Mouse (Mus musculus): Measurements from ENCODE around the gene Casp6. TPM values are rescaled to one million over a fixed set of nuclear protein-coding genes. Genes with fewer than 3 reads are reported as not detected.
A peak's percentile ranks its signal among the peaks of the same experiment; 100 is the strongest.

Gene Casp6
- 6.7 and 8.0 TPM in 2 replicates for polyA plus RNA-seq (2012; rRNA removed)

- H3K4me1 ChIP-seq (ENCODE audit: control insufficient read depth, insufficient read depth, low read length) = no peaks in the 10 kb centered on the region
- H3K27ac ChIP-seq (ENCODE audit: insufficient read depth, low read length) = no peak within 1 kb of the TSS
- TF ChIP-seq CTCF (IDR thresholded peaks at IDR 0.05; ENCODE audit: borderline replicate concordance, insufficient read depth, low read depth, low read length) = no peak
- TF ChIP-seq POLR2A (IDR thresholded peaks at IDR 0.05; ENCODE audit: borderline replicate concordance, insufficient read depth, low read length) = no peak
- DNase-seq = peak; percentile 51 to 52
- no peaks in the 10 kb centered on the region for H3K27me3 ChIP-seq (ENCODE audit: control insufficient read depth, insufficient read depth, low read length)
- under 1% methylated on average over 34 of the region's 34 CpGs for WGBS
- H3K4me3 ChIP-seq (replicated peaks; ENCODE audit: insufficient read depth, low read depth, low read length) = peak within 1 kb of the TSS; percentile 54
Observed at GRCm38 (mm10) chr3:129901271-129901809, at the start of gene Casp6. Gene Casp6 (plus strand): TSS chr3:129901425.

GRCm38 (mm10) chr3:129862592-129862991, 38.6 kb upstream of the Casp6 start:
- WGBS = 81% methylated on average over 2 of the region's 2 CpGs
- DNase-seq = no peak
- Histone ChIP-seq H3K27me3 (ENCODE audit: control insufficient read depth, insufficient read depth, low read length) (no peaks in the 10 kb centered on the region), H3K4me1 (ENCODE audit: control insufficient read depth, insufficient read depth, low read length) (no peaks in the 10 kb centered on the region; the same call in 1 of the 2 replicates), H3K27ac (ENCODE audit: insufficient read depth, low read length) (no peak overlapping the region), H3K4me3 (replicated peaks; ENCODE audit: insufficient read depth, low read depth, low read length) (no peak overlapping the region)
- TF ChIP-seq POLR2A (IDR thresholded peaks at IDR 0.05; ENCODE audit: borderline replicate concordance, insufficient read depth, low read length) (no peak), CTCF (IDR thresholded peaks at IDR 0.05; ENCODE audit: borderline replicate concordance, insufficient read depth, low read depth, low read length) (no peak)

DNA sequence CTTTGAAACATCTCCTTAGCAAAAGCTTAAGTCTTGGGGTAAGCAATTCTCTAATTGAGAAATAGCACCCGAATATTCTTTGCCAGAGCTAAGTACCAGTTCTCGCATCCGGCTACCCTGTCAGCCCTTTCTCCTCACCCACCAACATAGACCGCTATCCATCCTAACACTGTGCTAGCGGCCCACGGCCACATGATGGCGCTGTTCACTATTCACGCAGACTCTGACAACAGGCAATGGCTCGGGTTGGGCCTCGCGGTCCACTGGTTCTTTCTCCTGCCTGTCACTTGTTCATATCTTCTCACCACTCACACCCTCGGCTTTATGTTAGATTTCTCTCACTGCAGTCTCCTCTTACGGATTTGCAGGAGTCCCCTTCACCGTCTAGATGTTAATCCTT, 37.5 kb upstream of the Casp6 start:
- TF ChIP-seq CTCF (IDR thresholded peaks at IDR 0.05; ENCODE audit: borderline replicate concordance, insufficient read depth, low read depth, low read length) (peak; percentile 73), POLR2A (IDR thresholded peaks at IDR 0.05; ENCODE audit: borderline replicate concordance, insufficient read depth, low read length) (no peak)
- H3K4me3 ChIP-seq (replicated peaks; ENCODE audit: insufficient read depth, low read depth, low read length) = no peak overlapping the region
- WGBS = 46% methylated on average over 14 of the region's 14 CpGs
- peak; percentile 39 to 54 for DNase-seq
- H3K27me3 ChIP-seq (ENCODE audit: control insufficient read depth, insufficient read depth, low read length) = no peaks in the 10 kb centered on the region
- no peak overlapping the region for H3K27ac ChIP-seq (ENCODE audit: insufficient read depth, low read length)
- no peaks in the 10 kb centered on the region; the same call in 1 of the 2 replicates for H3K4me1 ChIP-seq (ENCODE audit: control insufficient read depth, insufficient read depth, low read length)

DNA sequence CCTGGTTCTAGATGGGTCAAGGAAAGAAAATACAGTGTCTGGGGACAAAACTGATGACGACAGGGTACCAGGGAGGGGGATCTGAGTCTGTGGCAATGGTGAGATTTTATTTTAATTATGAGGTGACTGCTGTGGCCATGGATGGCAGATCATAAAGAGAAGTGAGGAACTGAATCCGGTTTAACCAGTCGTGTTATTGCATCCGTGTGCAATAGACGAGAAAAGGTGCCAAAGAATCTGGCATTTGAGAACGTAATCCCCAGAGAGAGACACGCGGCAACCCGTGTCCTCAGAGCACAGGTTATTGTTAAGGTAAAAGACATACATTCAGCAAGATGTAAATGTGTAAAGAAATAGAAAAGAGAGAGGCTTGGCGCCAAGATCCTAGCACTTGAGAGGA, 23.9 kb upstream of the Casp6 start:
- TF ChIP-seq CTCF (IDR thresholded peaks at IDR 0.05; ENCODE audit: borderline replicate concordance, insufficient read depth, low read depth, low read length) (no peak), POLR2A (IDR thresholded peaks at IDR 0.05; ENCODE audit: borderline replicate concordance, insufficient read depth, low read length) (no peak)
- 80% methylated on average over 10 of the region's 10 CpGs for WGBS

DNA sequence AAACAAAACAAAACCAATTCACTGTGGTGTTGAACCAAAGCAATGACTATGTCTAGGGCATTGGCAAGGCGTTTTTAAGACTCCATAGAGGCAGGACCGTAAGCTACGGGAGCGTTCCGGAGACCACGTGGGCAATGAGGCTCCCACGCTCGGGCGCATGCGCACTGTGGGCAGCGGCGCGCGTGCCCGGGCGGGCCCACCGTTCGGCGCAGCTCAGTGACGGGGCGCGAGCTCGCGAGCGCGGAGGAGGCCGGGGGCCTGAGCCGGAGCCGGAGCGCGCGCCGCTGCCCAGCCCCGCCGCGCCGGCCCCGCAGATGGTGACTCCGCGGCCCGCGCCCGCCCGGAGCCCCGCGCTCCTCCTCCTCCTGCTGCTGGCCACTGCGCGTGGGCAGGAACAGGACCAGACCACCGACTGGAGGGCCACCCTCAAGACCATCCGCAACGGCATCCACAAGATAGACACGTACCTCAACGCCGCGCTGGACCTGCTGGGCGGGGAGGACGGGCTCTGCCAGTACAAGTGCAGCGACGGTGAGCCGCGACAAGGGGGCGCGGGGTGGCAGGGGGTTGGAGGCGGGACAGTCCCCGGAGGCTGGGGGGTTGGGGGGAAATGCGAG, 22.7 kb upstream of the Casp6 start, which contains the start of gene Pla2g12a:
Gene Pla2g12a, plus strand, starts transcription at position 202 of the 617 bp plus-strand sequence.
- WGBS = under 1% methylated on average over 66 of the region's 66 CpGs
- DNase-seq = peak; percentile 93 to 94
- Histone ChIP-seq H3K4me1 (ENCODE audit: control insufficient read depth, insufficient read depth, low read length) (no peaks in the 10 kb centered on the region), H3K4me3 (replicated peaks; ENCODE audit: insufficient read depth, low read depth, low read length) (peak within 1 kb of the TSS; percentile 81), H3K27ac (ENCODE audit: insufficient read depth, low read length) (0 out of 2 replicates have a peak within 1 kb of the TSS, but pooled peaks have one; percentile 35), H3K27me3 (ENCODE audit: control insufficient read depth, insufficient read depth, low read length) (no peaks in the 10 kb centered on the region)
- TF ChIP-seq POLR2A (IDR thresholded peaks at IDR 0.05; ENCODE audit: borderline replicate concordance, insufficient read depth, low read length) (0 out of 2 replicates have a peak, but pooled peaks have one; percentile 54), CTCF (IDR thresholded peaks at IDR 0.05; ENCODE audit: borderline replicate concordance, insufficient read depth, low read depth, low read length) (no peak)

More for the DNA sequence above, 23.9 kb upstream of the Casp6 start:
- no peak overlapping the region for H3K4me3 ChIP-seq (replicated peaks; ENCODE audit: insufficient read depth, low read depth, low read length)
- no peak overlapping the region for H3K27ac ChIP-seq (ENCODE audit: insufficient read depth, low read length)
- H3K27me3 ChIP-seq (ENCODE audit: control insufficient read depth, insufficient read depth, low read length) = no peaks in the 10 kb centered on the region
- no peaks in the 10 kb centered on the region for H3K4me1 ChIP-seq (ENCODE audit: control insufficient read depth, insufficient read depth, low read length)
- DNase-seq = no peak

DNA sequence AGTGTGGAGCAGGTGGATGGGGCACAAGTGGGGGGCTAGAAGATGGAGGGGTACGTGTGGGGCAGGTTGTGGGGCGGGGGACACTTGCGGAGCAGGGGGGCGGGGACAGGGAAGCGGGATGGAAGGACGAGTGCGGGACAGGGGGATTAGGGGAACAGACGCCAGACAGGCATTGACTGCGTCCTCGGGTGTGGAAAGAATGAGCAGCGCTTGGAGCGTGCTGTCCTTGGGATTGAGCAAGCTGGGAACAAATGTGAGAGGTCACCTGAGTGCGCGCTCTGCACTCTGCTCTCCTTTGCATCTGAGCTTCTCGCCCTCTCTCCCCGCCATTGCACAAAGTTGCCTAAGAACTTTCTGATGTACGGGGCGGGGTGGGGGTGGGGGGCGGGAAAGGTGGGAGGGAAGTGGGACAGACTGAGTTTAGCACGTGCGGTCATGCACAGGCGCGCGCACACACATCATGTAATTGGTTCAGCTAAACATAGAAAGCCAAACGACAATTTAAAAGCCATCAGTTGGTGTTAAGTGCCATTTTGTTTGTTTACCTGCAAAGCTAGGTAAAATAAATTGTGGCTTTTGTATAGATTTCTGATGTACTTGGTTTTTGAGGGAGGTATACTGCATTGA, 22.0 kb upstream of the Casp6 start:
- TF ChIP-seq CTCF (IDR thresholded peaks at IDR 0.05; ENCODE audit: borderline replicate concordance, insufficient read depth, low read depth, low read length) (no peak), POLR2A (IDR thresholded peaks at IDR 0.05; ENCODE audit: borderline replicate concordance, insufficient read depth, low read length) (no peak)
- H3K4me3 ChIP-seq (replicated peaks; ENCODE audit: insufficient read depth, low read depth, low read length) = peak overlapping the region; percentile 81
- H3K4me1 ChIP-seq (ENCODE audit: control insufficient read depth, insufficient read depth, low read length) = no peaks in the 10 kb centered on the region
- no peaks in the 10 kb centered on the region for H3K27me3 ChIP-seq (ENCODE audit: control insufficient read depth, insufficient read depth, low read length)
- H3K27ac ChIP-seq (ENCODE audit: insufficient read depth, low read length) = no peak overlapping the region
- peak in 1 of 2 experiments; percentile 40 for DNase-seq
- 2% methylated on average over 25 of the region's 25 CpGs for WGBS

DNA sequence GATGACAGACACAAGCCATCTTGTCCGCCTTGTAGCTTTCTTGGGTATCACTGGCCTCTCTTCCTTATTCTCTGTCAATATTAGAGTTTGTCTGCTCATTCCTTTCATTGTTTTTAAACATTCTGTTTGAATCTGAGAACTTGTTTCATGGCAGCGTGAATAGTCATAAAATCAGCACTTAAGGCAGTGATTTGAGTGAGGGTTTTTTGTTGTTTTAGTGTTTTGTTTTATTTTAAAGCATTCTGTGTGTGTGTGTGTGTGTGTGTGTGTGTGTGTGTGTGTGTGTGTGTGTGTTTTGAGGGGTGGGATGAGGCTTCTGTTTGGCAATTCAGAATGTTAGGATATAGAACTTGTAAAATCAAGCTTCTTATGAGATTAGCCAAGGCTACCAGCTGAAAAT, 21.3 kb upstream of the Casp6 start:
- Histone ChIP-seq H3K27ac (ENCODE audit: insufficient read depth, low read length) (no peak overlapping the region), H3K4me1 (ENCODE audit: control insufficient read depth, insufficient read depth, low read length) (no peaks in the 10 kb centered on the region), H3K4me3 (replicated peaks; ENCODE audit: insufficient read depth, low read depth, low read length) (no peak overlapping the region), H3K27me3 (ENCODE audit: control insufficient read depth, insufficient read depth, low read length) (no peaks in the 10 kb centered on the region)
- no peak for TF ChIP-seq POLR2A (IDR thresholded peaks at IDR 0.05; ENCODE audit: borderline replicate concordance, insufficient read depth, low read length)
- no peak for TF ChIP-seq CTCF (IDR thresholded peaks at IDR 0.05; ENCODE audit: borderline replicate concordance, insufficient read depth, low read depth, low read length)
- DNase-seq = no peak
- 82% methylated on average over 2 of the region's 2 CpGs for WGBS

All from cerebellum, adult 2 months (tissue).